Mouse (Mus musculus) erythroblast, embryonic 14.5 days (primary cell): ENCODE data around the gene Hacd2. TPM values are rescaled to one million over a fixed set of nuclear protein-coding genes. Genes with fewer than 3 reads are reported as not detected.

ENCODE experiments used
- H3K27me3 ChIP-seq: 2 replicates; pipeline ENCODE4 v1.6.1; 2012; ENCODE audit warnings: inconsistent platforms; ENCODE audit not compliant: control insufficient read depth
- H3K36me3 ChIP-seq: 2 replicates; pipeline ENCODE4 v1.6.1; 2012; ENCODE audit warnings: mild to moderate bottlenecking, inconsistent platforms; ENCODE audit not compliant: control insufficient read depth
- H3K4me1 ChIP-seq: 2 replicates; pipeline ENCODE4 v1.6.1; 2012; ENCODE audit warnings: inconsistent platforms; ENCODE audit not compliant: control insufficient read depth
- H3K4me3 ChIP-seq: replicated peaks from 2 replicates; pipeline ENCODE3; 2012; ENCODE audit warnings: moderate library complexity, mild to moderate bottlenecking, inconsistent platforms
- H3K9me3 ChIP-seq: 2 replicates; pipeline ENCODE4 v1.6.1; 2012; ENCODE audit warnings: low read length, inconsistent platforms, mixed read lengths; ENCODE audit not compliant: control insufficient read depth
- GATA1 ChIP-seq: IDR thresholded peaks from 2 replicates; pipeline ENCODE4 v1.6.1; 2012; ENCODE audit warnings: low read length, inconsistent platforms, mixed read lengths
- TAL1 ChIP-seq: IDR thresholded peaks from 3 replicates; pipeline ENCODE4 v1.6.1; 2012; ENCODE audit warnings: low read length, inconsistent platforms, mixed read lengths
- polyA plus RNA-seq: library from polyadenylated mRNA; stranded (reverse); fragments of >175 nt; gene quantifications from 2 replicates; pipeline ENCODE4 v1.2.3, GENCODE M21; 2012

Gene Hacd2
- polyA plus RNA-seq, 1 experiment: 3.0 TPM

- no peaks in the 10 kb centered on the region for H3K36me3 ChIP-seq
These were observed 35.9 kb upstream of the Hacd2 start for GRCm38 (mm10) chr16:34986211-34986825.

GRCm38 (mm10) chr16:34991365-34991764 lies 30.9 kb upstream of the Hacd2 start:
- Histone ChIP-seq H3K27me3 (no peaks in the 10 kb centered on the region), H3K4me3 (no peak overlapping the region), H3K36me3 (no peaks in the 10 kb centered on the region), H3K9me3 (no peaks in the 10 kb centered on the region), H3K4me1 (peaks cover 5% of the 10 kb centered on the region)
- TF ChIP-seq GATA1 (no peak), TAL1 (no peak)

More at GRCm38 (mm10) chr16:34986211-34986825, 35.9 kb upstream of the Hacd2 start:
- TF ChIP-seq TAL1 (no peak), GATA1 (no peak)
- Histone ChIP-seq H3K4me1 (peaks cover 7% of the 10 kb centered on the region), H3K4me3 (no peak overlapping the region), H3K27me3 (no peaks in the 10 kb centered on the region), H3K9me3 (no peaks in the 10 kb centered on the region)

GRCm38 (mm10) chr16:34992854-34993253 lies 29.4 kb upstream of the Hacd2 start:
- H3K4me1 ChIP-seq: no peaks in the 10 kb centered on the region
- no peaks in the 10 kb centered on the region for H3K36me3 ChIP-seq
- no peaks in the 10 kb centered on the region for H3K9me3 ChIP-seq
- no peaks in the 10 kb centered on the region for H3K27me3 ChIP-seq
- H3K4me3 ChIP-seq: no peak overlapping the region
- no peak for TF ChIP-seq TAL1
- TF ChIP-seq GATA1: no peak

- Histone ChIP-seq H3K4me1 (no peaks in the 10 kb centered on the region), H3K4me3 (no peak overlapping the region), H3K36me3 (no peaks in the 10 kb centered on the region), H3K9me3 (no peaks in the 10 kb centered on the region), H3K27me3 (no peaks in the 10 kb centered on the region)
- no peak for TF ChIP-seq TAL1
- no peak for TF ChIP-seq GATA1
These were observed 28.4 kb upstream of the Hacd2 start for GRCm38 (mm10) chr16:34993694-34994330.

GRCm38 (mm10) chr16:34994641-34995141 lies 27.5 kb upstream of the Hacd2 start:
- Histone ChIP-seq H3K9me3 (no peaks in the 10 kb centered on the region), H3K4me3 (no peak overlapping the region), H3K4me1 (no peaks in the 10 kb centered on the region), H3K27me3 (no peaks in the 10 kb centered on the region), H3K36me3 (no peaks in the 10 kb centered on the region)
- no peak for TF ChIP-seq GATA1
- no peak for TF ChIP-seq TAL1

GRCm38 (mm10) chr16:34996133-34996532 lies 26.1 kb upstream of the Hacd2 start:
- peaks cover 3% of the 10 kb centered on the region for H3K27me3 ChIP-seq
- no peak overlapping the region for H3K4me3 ChIP-seq
- no peak for TF ChIP-seq TAL1
- no peaks in the 10 kb centered on the region for H3K9me3 ChIP-seq
- no peaks in the 10 kb centered on the region for H3K4me1 ChIP-seq
- no peaks in the 10 kb centered on the region for H3K36me3 ChIP-seq

- no peaks in the 10 kb centered on the region for H3K36me3 ChIP-seq
These were observed 25.2 kb upstream of the Hacd2 start for GRCm38 (mm10) chr16:34997052-34997451.

GRCm38 (mm10) chr16:34997576-34997975 lies 24.7 kb upstream of the Hacd2 start:
- no peaks in the 10 kb centered on the region for H3K36me3 ChIP-seq
- H3K9me3 ChIP-seq: no peaks in the 10 kb centered on the region
- H3K27me3 ChIP-seq: peaks cover 7% of the 10 kb centered on the region
- H3K4me3 ChIP-seq: no peak overlapping the region
- no peaks in the 10 kb centered on the region for H3K4me1 ChIP-seq
- TF ChIP-seq GATA1 (no peak), TAL1 (no peak)

More at GRCm38 (mm10) chr16:34997052-34997451, 25.2 kb upstream of the Hacd2 start:
- Histone ChIP-seq H3K9me3 (no peaks in the 10 kb centered on the region), H3K4me1 (no peaks in the 10 kb centered on the region), H3K4me3 (no peak overlapping the region), H3K27me3 (peaks cover 7% of the 10 kb centered on the region)
- no peak for TF ChIP-seq GATA1
- no peak for TF ChIP-seq TAL1

GRCm38 (mm10) chr16:34999016-34999415 lies 23.2 kb upstream of the Hacd2 start:
- Histone ChIP-seq H3K36me3 (no peaks in the 10 kb centered on the region), H3K4me3 (no peak overlapping the region), H3K9me3 (no peaks in the 10 kb centered on the region), H3K4me1 (no peaks in the 10 kb centered on the region), H3K27me3 (peaks cover 7% of the 10 kb centered on the region)
- TF ChIP-seq TAL1 (no peak), GATA1 (no peak)
